In the genomic region with DNA sequence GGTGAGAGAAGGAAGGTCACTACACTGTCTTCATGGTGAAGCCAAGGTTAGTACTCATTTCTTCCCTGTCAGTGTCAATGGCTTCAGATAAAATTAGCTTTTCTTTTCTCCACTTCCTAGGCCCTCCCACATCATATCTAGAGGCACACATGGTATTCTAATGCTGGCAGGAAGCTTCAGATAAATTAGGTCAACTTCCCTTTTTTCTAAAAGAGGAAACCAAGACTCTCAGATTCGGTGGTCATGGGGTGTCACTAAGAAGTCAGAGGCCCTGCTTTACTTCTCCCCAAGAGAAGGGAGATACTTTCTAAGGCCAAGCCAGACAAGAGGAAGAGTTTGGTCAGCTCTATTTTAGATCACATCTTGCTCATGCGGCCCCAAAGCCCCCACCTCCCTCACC, we compare ENCODE assay signal across 12 mouse cellular contexts. TPM values are rescaled to one million over a fixed set of nuclear protein-coding genes. Genes with fewer than 3 reads are reported as not detected.
DNase-seq lines count a peak whose midpoint lies in the region; ATAC-seq lines count a peak whose summit lies in the region.
"Had no signal": no experiment of that assay in that cellular context is flagged by ENCODE, and none has a peak within 500 bp of the region (broad histone marks: within the 10 kb centered on the region; RNA-seq: fewer than 3 reads in every experiment).

No protein-coding gene starts in this region.

- H3K36me3 ChIP-seq in heart, embryonic 10.5 days: no peaks in the 10 kb centered on the region
- no peaks in the 10 kb centered on the region for H3K36me3 ChIP-seq in heart, embryonic 12.5 days
- H3K36me3 ChIP-seq in hindbrain, embryonic 12.5 days: no peaks in the 10 kb centered on the region
- no peaks in the 10 kb centered on the region for H3K36me3 ChIP-seq in forebrain, embryonic 15.5 days
- H3K36me3 ChIP-seq: embryonic facial prominence, embryonic 12.5 days; midbrain, embryonic 12.5 days had no signal

- H3K4me3 ChIP-seq in heart, embryonic 10.5 days: no peak overlapping the region
- no peak overlapping the region for H3K4me3 ChIP-seq in heart, embryonic 12.5 days
- H3K4me3 ChIP-seq in hindbrain, embryonic 12.5 days: no peak overlapping the region
- H3K4me3 ChIP-seq in forebrain, embryonic 15.5 days: no peak overlapping the region
- H3K4me3 ChIP-seq: embryonic facial prominence, embryonic 12.5 days; midbrain, embryonic 12.5 days had no signal

- no peak overlapping the region for H3K9ac ChIP-seq in heart, embryonic 12.5 days
- H3K9ac ChIP-seq in hindbrain, embryonic 12.5 days: no peak overlapping the region
- H3K9ac ChIP-seq in forebrain, embryonic 15.5 days (replicated peaks): no peak overlapping the region
- H3K9ac ChIP-seq: embryonic facial prominence, embryonic 12.5 days; midbrain, embryonic 12.5 days had no signal

- H3K27ac ChIP-seq in heart, embryonic 10.5 days: no peak overlapping the region
- H3K27ac ChIP-seq in heart, embryonic 12.5 days (ENCODE audit: poor library complexity, severe bottlenecking): peak overlapping the region; percentile 56
- H3K27ac ChIP-seq in hindbrain, embryonic 12.5 days: no peak overlapping the region
- no peak overlapping the region for H3K27ac ChIP-seq in forebrain, embryonic 15.5 days (replicated peaks)
- H3K27ac ChIP-seq: embryonic facial prominence, embryonic 12.5 days; midbrain, embryonic 12.5 days had no signal

- no peaks in the 10 kb centered on the region for H3K27me3 ChIP-seq in heart, embryonic 10.5 days (ENCODE audit: insufficient read depth, poor library complexity, severe bottlenecking)
- no peaks in the 10 kb centered on the region for H3K27me3 ChIP-seq in heart, embryonic 12.5 days (replicated peaks)
- no peaks in the 10 kb centered on the region for H3K27me3 ChIP-seq in hindbrain, embryonic 12.5 days
- no peaks in the 10 kb centered on the region for H3K27me3 ChIP-seq in forebrain, embryonic 15.5 days
- H3K27me3 ChIP-seq: embryonic facial prominence, embryonic 12.5 days; midbrain, embryonic 12.5 days had no signal

- peak; percentile 57 for ATAC-seq in heart, embryonic 12.5 days (ENCODE audit: insufficient number of reproducible peaks, low FRiP score)
- ATAC-seq in hindbrain, embryonic 12.5 days (ENCODE audit: low FRiP score): no peak
- no peak for ATAC-seq in forebrain, embryonic 15.5 days (replicated peaks)

- DNase-seq in heart, adult 11 months: peak; percentile 93
- DNase-seq in heart, embryonic 10.5 days (ENCODE audit: low spot score): no peak
- DNase-seq in CD4-positive, CD25-positive, alpha-beta regulatory T cell, adult 2 months (ENCODE audit: low read depth, low spot score): peak; percentile 36
- DNase-seq in lung, postnatal 36 days: peak; percentile 44
- DNase-seq in testis, postnatal 10 days (ENCODE audit: low spot score): no peak
- DNase-seq: adrenal gland, adult 2 months had no signal

- no peaks in the 10 kb centered on the region for H3K9me3 ChIP-seq in heart, embryonic 10.5 days
- H3K9me3 ChIP-seq in heart, embryonic 12.5 days (replicated peaks): no peaks in the 10 kb centered on the region
- no peaks in the 10 kb centered on the region for H3K9me3 ChIP-seq in hindbrain, embryonic 12.5 days (replicated peaks)
- H3K9me3 ChIP-seq in forebrain, embryonic 15.5 days: no peaks in the 10 kb centered on the region
- H3K9me3 ChIP-seq: embryonic facial prominence, embryonic 12.5 days; midbrain, embryonic 12.5 days had no signal

- no peak overlapping the region for H3K4me2 ChIP-seq in heart, embryonic 12.5 days
- H3K4me2 ChIP-seq in hindbrain, embryonic 12.5 days (replicated peaks): no peak overlapping the region
- no peak overlapping the region for H3K4me2 ChIP-seq in forebrain, embryonic 15.5 days (replicated peaks)
- H3K4me2 ChIP-seq: embryonic facial prominence, embryonic 12.5 days; midbrain, embryonic 12.5 days had no signal

- H3K4me1 ChIP-seq in heart, embryonic 10.5 days: no peaks in the 10 kb centered on the region
- H3K4me1 ChIP-seq in heart, embryonic 12.5 days (replicated peaks): no peaks in the 10 kb centered on the region; the same call in 1 of the 2 replicates
- H3K4me1 ChIP-seq in hindbrain, embryonic 12.5 days: no peaks in the 10 kb centered on the region
- H3K4me1 ChIP-seq in forebrain, embryonic 15.5 days: no peaks in the 10 kb centered on the region
- H3K4me1 ChIP-seq: embryonic facial prominence, embryonic 12.5 days; midbrain, embryonic 12.5 days had no signal

- WGBS in heart, embryonic 10.5 days: 42% methylated on average over 2 of the region's 2 CpGs
- WGBS in heart, embryonic 12.5 days: 35% methylated on average over 2 of the region's 2 CpGs
- WGBS in hindbrain, embryonic 12.5 days: 83% methylated on average over 2 of the region's 2 CpGs
- WGBS in forebrain, embryonic 15.5 days: 86% methylated on average over 2 of the region's 2 CpGs

RNA-seq across cellular contexts. Expression of a gene that starts 19.3 kb away (rescaled TPM):
- 0.36 and 0.54 TPM in 2 replicates for polyA plus RNA-seq in heart, embryonic 10.5 days (2016; fragmentation: Nextera tagmentation; extraction: Ambion mirVana)
- polyA plus RNA-seq in heart, embryonic 12.5 days (2016; fragmentation: Nextera tagmentation; extraction: Ambion mirVana): 0.13 and 0.27 TPM in 2 replicates
- polyA plus RNA-seq in hindbrain, embryonic 12.5 days (2016; fragmentation: Nextera tagmentation; extraction: Ambion mirVana): not detected in 2 replicates
- not detected in 2 replicates for polyA plus RNA-seq in forebrain, embryonic 15.5 days (2015; fragmentation: Nextera tagmentation; extraction: Ambion mirVana)
- polyA plus RNA-seq: adrenal gland, adult 2 months; embryonic facial prominence, embryonic 12.5 days; gonadal fat pad, adult 2 months; midbrain, embryonic 12.5 days had no signal

Comparison
In these comparisons a context has a peak if more than half of its experiments do, and no peak if none do; other contexts are left out.
1. DNase-seq: peak in heart, adult 11 months (single experiment), CD4-positive, CD25-positive, alpha-beta regulatory T cell, adult 2 months (single experiment) and lung, postnatal 36 days (single experiment); none in heart, embryonic 10.5 days (single experiment) and testis, postnatal 10 days (single experiment).